Mouse (Mus musculus) kidney, adult 2 months (tissue): ENCODE measurements around the gene Dync1i1.

Experiments used
- CTCF ChIP-seq: fragments of 200-500 bp; conservative IDR thresholded peaks from 2 replicates; pipeline ENCODE4 v1.5.1; 2011; ENCODE audit warnings: low read depth, mild to moderate bottlenecking, control low read depth, low read length, moderate library complexity, mixed read lengths; ENCODE audit not compliant: insufficient read depth, insufficient read length
- POLR2A ChIP-seq: fragments of 200-500 bp; IDR thresholded peaks from one replicate; pipeline ENCODE4 v1.6.1; 2011; ENCODE audit warnings: low read depth, low read length, control low read depth

- TF ChIP-seq POLR2A (no peak), CTCF (no peak)
Observed at GRCm38 (mm10) chr6:5830717-5831116, 105.3 kb downstream of the Dync1i1 start.
